Mouse (Mus musculus) heart, postnatal 0 days (tissue): ENCODE measurements around the gene Grik5.

Source experiments
- CTCF ChIP-seq: IDR thresholded peaks from 2 replicates; pipeline ENCODE4 v1.5.1; 2016; ENCODE audit warnings: antibody characterized with exemption, control low read depth, low read depth
- EP300 ChIP-seq: IDR thresholded peaks from 2 replicates; pipeline ENCODE4 v1.6.1; 2016; ENCODE audit warnings: antibody characterized with exemption, low read depth

GRCm38 (mm10) chr7:25058394-25058793, 13.8 kb downstream of the Grik5 start:
- TF ChIP-seq CTCF: no peak
- no peak for TF ChIP-seq EP300
